Mouse (Mus musculus): Measurements from ENCODE around the gene Tada2a.

DNA sequence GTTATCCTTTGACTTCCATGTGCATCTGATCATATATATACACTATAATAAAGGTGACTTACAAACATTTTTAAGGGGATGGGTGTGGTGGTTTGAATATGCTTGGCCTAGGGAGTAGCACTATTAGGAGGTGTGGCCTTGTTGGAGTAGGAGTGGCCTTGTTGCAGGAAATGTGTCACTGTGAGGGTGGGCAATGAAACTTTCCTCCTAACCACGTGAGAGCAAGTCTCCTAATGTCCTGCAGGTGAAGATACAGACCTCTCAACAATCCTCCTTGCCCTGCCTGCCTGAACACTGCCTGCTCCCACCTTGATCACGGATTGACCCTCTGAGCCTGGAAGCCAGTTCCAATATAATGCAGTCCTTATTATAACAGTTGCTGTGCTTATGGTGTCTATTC lies 22.3 kb downstream of the Tada2a start:
- TF ChIP-seq CTCF (IDR thresholded peaks at IDR 0.05; ENCODE audit: control insufficient read depth, insufficient read depth, low read length) (no peak), POLR2A (IDR thresholded peaks at IDR 0.05; ENCODE audit: borderline replicate concordance, control insufficient read depth, low read depth, low read length) (no peak)

All from bone marrow, adult 2 months (tissue).